Mouse (Mus musculus) adrenal gland, postnatal 14 days (tissue): Measurements from ENCODE around the gene 4931414P19Rik. TPM values are rescaled to one million over a fixed set of nuclear protein-coding genes. Genes with fewer than 3 reads are reported as not detected.
A peak's percentile ranks its signal among the peaks of the same experiment; 100 is the strongest.

Experiments used
- DNase-seq: peaks from one replicate; pipeline ENCODE4 v3.0.0; 2021; ENCODE audit warnings: mixed read lengths
- long read RNA-seq, 2 experiments: library from polyadenylated mRNA; stranded (forward); transcript quantifications; one replicate each; pipeline ENCODE4 v2.0.0; 2021
- total RNA-seq: library from RNA; stranded (reverse); gene quantifications from 2 replicates; pipeline ENCODE4 v1.2.3, GENCODE M21; 2021

The 4931414P19Rik gene
- 5.4 and 6.2 TPM in 2 replicates for total RNA-seq
- long read RNA-seq, experiment 1, partial matches to known transcripts, result 0 of 6 reads
- long read RNA-seq, experiment 1, other reads (novel, unspliced or antisense), result 2 of 6 reads
- long read RNA-seq, experiment 2, partial matches to known transcripts, result 0 of 6 reads
- long read RNA-seq, experiment 2, other reads (novel, unspliced or antisense), result 2 of 6 reads

- peak; percentile 92 for DNase-seq
Measured at GRCm38 (mm10) chr14:54605752-54606321, at the start of gene 4931414P19Rik. Gene 4931414P19Rik, minus strand, starts transcription at chr14:54605993.

GRCm38 (mm10) chr14:54653496-54653895 is 47.7 kb upstream of the 4931414P19Rik start:
- peak; percentile 94 for DNase-seq

GRCm38 (mm10) chr14:54652787-54653186 is 47.0 kb upstream of the 4931414P19Rik start:
- no peak for DNase-seq

- DNase-seq, result no peak
Measured at GRCm38 (mm10) chr14:54651556-54651955, 45.8 kb upstream of the 4931414P19Rik start.

- DNase-seq, result peak; percentile 90
Measured at GRCm38 (mm10) chr14:54650621-54651454, 45.0 kb upstream of the 4931414P19Rik start.

- DNase-seq, result no peak
Measured at GRCm38 (mm10) chr14:54647900-54648299, 42.1 kb upstream of the 4931414P19Rik start.

- no peak for DNase-seq
Measured at GRCm38 (mm10) chr14:54646898-54647636, 41.3 kb upstream of the 4931414P19Rik start.

GRCm38 (mm10) chr14:54646455-54646854 is 40.7 kb upstream of the 4931414P19Rik start:
- no peak for DNase-seq

GRCm38 (mm10) chr14:54644294-54644693 is 38.5 kb upstream of the 4931414P19Rik start:
- peak; percentile 35 for DNase-seq

- no peak for DNase-seq
Measured at GRCm38 (mm10) chr14:54643011-54643410, 37.2 kb upstream of the 4931414P19Rik start.

- DNase-seq, result no peak
Measured at GRCm38 (mm10) chr14:54642224-54642944, 36.6 kb upstream of the 4931414P19Rik start.

GRCm38 (mm10) chr14:54641305-54641969 is 35.6 kb upstream of the 4931414P19Rik start, which contains the start of gene Cdh24:
Gene Cdh24, minus strand, starts transcription at chr14:54641364.
- DNase-seq, result peak; percentile 94

- DNase-seq, result no peak
Measured at GRCm38 (mm10) chr14:54640946-54641304, 35.1 kb upstream of the 4931414P19Rik start, which contains the start of gene Gm17606. Gene Gm17606, plus strand, starts transcription at chr14:54640952.

- no peak for DNase-seq
Measured at GRCm38 (mm10) chr14:54640121-54640520, 34.3 kb upstream of the 4931414P19Rik start.

- DNase-seq, result no peak
Measured at GRCm38 (mm10) chr14:54638210-54638609, 32.4 kb upstream of the 4931414P19Rik start.

GRCm38 (mm10) chr14:54636954-54637353 is 31.2 kb upstream of the 4931414P19Rik start:
- DNase-seq, result peak; percentile 74

GRCm38 (mm10) chr14:54634182-54634581 is 28.4 kb upstream of the 4931414P19Rik start:
- peak; percentile 56 for DNase-seq

- DNase-seq, result no peak
Measured at GRCm38 (mm10) chr14:54632252-54632651, 26.5 kb upstream of the 4931414P19Rik start.

- DNase-seq, result no peak
Measured at GRCm38 (mm10) chr14:54631240-54631599, 25.4 kb upstream of the 4931414P19Rik start.

GRCm38 (mm10) chr14:54630583-54631239 is 24.9 kb upstream of the 4931414P19Rik start:
- DNase-seq, result no peak

GRCm38 (mm10) chr14:54629797-54630196 is 24.0 kb upstream of the 4931414P19Rik start:
- DNase-seq, result no peak
